Mouse (Mus musculus) Muller cell, postnatal 12 days (primary cell): ENCODE measurements around the gene Zfp316.

ENCODE experiments used
- DNase-seq: peaks from one replicate; pipeline ENCODE4 v3.0.0-alpha.2; 2015; ENCODE audit errors: inconsistent ontology term

Gene Zfp316

DNA sequence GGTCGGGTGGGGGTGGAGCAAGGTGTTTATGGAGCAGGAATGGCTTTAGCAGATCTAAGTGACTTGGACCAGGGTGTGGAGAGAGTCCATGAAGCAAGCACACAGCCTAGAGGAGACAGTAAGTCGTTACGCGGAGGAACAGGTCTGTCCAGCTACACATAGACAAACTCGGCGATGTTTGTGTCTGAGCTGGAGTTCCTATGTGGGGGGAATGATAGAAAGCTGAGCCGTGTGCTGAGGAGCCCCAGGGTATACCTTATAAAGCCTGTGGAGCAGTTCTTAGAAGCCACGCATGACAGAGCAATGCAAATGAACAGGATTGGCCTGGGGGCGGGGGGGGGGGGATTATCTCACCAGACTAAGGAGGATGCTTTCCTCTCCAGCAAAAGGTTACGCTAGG, 9.4 kb upstream of the Zfp316 start:
- no peak for DNase-seq

DNA sequence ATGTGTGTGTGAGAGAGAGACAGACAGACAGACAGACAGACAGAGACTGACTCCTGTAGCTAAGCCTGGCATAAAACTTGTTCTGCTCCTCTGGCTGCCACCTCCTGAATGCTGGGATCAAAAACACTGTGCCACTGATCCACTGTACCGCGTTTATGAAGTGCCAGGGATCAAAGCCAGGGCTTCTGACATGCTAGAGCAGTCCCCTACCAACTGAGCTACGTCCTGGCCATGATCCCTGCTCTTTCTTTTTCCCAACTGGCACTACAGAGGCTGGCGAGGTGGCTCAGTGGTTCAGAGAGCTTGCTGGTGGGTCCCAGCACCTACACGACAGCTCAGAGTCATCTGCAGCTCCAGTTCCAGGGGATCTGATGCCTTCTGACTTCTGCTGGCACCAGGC, 5.9 kb upstream of the Zfp316 start:
- no peak for DNase-seq

DNA sequence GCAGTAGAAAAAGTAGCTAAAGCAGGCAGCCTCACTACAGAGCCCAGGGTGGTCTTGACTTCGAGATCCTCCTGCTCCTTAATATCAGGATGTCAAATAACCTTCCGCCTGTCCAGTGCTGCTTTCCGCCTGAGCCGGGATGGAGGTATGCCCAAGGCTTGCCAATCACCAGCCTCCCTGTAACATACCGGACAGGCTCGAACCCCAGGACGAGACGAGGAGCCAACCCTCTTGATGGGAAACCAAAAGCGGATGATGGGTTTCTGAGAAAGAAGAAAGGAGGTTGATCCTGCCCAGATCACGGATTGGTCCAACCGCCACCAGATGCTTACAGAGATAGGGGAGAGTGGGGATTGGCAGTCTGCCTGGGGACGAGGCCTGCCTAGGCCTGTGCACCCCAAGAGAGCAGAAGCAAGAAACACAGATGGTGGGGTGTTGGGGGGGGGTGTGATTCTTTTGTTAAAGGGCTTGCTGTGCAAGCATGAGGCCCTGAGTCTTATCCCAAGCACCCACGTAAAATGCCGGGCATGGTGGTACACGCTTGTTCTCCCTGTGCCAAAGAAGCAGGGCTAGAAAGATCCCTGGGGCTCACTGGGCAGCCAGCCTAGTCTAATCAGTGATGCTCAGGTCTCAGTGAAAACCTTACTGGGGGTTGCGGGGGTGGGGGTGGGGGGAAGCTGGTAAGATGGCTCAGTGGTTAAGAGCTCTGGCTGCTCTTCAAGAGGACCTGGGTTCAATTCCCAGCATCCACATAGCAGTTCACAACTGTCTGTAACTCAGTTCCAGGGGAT, 2.9 kb upstream of the Zfp316 start:
- no peak for DNase-seq

DNA sequence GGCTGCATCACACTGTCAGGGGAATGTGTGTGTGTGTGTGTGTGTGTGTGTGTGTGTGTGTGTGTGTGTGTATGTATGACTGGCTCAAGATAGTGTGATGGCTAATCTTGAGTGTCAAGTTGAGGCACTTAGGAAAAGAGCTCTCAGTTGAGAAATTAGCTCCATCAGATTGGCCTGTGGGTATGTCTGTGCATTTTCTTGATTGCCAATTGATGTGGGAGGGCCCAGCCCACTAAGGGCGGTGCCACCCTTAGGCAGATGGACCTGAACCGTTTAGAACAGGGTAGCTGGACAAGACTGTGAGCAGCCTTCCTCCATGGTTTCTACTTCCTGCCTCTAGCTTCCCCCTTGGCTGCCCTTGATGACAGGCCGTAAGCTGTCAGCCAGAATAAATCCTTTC, 2.3 kb upstream of the Zfp316 start:
- no peak for DNase-seq

DNA sequence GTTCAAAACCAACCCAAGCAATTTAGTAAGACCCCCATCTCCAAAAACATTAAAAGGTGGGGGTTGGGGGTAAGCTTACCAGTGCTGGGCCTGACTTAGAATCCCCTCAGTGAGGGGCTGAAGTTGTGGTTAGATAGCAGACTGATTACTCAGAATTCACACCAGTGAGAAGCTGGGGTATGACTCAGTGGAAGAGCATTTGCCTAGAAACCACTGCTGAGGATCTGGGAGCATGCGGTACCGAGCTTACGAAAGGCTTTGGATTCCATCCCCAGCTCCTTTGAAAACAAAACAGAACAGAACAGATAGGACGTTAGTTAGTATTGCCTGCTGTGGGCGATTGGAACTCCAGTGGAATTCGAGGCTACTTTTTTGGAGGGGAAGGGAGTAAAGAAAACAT, 1.8 kb upstream of the Zfp316 start:
- DNase-seq: peak; percentile 94

DNA sequence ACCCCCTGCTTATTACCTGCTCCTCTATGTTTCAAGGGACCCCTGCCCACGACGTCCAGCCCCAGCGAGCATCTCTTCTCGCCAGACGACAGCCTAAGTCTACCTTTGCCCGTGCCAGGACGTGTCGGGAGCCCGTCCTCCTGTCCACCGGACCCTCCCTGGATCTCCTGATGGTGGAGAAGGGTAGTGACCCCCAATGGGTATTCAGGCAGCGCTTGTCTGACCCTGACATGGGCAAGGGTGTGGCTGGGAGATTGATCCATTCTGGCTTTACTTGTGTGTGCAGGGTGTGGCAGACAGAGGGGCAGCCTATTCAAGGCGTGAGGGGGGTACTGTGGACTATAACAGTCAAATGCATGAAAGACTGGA, 313 bp upstream of the Zfp316 start:
- DNase-seq: no peak

DNA sequence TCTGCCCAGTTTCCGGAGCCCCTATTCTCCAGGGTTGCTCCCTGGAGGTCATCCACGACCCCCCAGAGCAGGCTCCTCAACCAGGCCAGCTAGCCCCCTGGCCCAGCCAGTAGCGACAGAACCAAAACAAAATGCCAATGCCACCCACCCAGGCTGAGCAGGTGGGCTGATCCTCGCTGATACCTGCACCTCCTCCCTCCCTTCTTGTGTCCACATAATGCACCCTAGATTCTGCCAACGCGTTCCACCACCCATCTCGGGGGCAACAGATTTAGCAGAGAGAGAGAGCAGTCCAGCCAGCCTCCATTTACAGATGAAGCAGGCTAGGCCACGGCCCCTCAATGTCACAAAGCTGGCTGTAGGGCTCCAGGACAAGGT, 848 bp downstream of the Zfp316 start:
- no peak for DNase-seq

DNA sequence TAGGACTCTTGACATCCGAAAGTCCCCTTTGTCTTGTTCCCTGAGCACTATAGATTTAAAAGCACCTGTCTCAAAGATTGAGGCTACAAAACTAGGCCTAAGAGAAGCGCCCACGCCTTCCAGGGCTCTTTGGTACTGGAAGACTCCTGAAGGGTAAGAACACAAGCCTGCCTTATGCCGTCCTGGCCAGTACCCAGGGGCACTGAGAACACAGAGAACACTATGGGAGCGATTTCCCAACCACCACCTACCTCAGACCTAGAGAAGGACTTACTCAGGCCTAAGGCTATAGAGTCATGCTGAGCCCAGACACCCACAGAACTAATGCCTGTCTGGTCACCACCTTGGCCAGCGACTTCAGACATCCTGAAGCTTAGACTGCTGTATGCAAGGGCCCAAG, 3.0 kb downstream of the Zfp316 start:
- DNase-seq: no peak

DNA sequence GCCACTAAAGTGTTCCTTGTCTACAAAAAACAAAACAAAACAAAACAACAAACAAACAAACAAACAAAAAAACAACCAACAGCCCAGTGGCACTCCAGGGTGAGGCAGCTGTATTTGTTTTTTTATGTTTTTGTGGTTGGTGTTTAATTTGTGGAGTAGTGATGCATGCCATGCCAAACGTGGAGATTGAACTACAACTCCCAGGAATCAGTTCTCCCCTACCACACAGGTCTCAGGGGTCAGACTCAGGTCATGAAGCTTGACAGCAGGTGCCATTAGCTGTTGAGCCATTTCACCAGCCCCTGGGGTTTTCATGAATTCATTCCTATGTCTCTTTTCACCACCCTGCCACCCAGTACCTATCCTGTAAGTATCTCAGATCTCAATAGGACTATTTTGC, 4.4 kb downstream of the Zfp316 start:
- DNase-seq: no peak

DNA sequence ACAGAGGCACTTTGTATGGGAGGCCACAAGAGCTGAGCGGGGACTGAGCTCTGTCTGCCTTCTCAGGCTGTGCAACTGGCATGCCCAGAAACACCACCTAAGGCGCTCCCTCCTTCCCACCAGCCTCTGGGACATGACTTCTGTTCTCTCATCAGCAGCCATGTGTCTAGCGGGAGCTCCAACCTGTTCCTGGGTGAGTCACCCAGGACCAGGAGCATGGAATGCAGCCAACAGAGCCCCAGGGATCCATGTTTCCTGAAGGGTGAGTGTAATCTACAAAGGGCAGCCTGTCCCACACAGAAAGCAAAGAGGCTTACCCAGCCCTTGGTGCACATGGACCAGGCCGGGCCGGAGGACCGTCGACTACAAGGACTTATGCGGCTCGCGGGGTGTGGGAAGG, 5.1 kb downstream of the Zfp316 start:
- peak; percentile 24 for DNase-seq

DNA sequence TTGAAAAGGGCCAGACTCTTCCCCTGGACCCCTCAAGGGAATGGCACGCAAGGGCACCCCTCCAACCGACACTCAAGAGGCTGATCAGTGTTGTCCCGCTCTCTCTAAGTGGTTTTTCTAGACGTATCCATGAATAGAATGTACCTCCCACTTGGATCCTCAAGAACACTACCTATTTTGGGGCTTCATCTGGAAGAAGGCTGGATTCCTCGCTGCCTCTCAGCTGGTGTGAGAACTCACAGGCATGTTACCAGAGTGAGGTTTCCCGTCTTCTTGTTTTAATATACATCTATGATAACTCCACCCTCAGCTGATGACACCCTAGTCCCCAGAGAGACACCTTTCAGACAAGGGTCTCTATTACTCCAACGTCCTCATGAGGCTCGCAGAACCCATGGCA, 8.2 kb downstream of the Zfp316 start:
- DNase-seq: no peak

DNA sequence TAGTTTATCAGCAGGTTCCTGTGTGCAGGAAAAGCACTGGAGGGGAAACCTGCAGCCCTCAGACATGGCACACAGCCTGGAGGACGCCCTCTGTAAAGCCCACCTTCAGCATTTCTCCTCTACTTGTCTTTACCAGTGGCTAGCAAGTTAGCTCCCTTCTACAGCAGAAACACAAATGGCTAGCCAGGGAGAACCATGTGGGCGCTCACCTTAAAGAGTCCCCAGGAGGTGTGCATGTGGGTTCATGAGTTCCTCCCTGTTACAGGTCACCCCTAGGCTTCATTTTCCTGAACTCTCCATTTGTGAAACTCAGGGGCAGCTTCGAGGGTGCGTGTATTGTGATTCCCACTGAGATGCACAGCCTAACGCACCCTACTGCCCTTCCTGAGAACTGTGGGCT, 14.0 kb downstream of the Zfp316 start:
- DNase-seq: no peak

DNA sequence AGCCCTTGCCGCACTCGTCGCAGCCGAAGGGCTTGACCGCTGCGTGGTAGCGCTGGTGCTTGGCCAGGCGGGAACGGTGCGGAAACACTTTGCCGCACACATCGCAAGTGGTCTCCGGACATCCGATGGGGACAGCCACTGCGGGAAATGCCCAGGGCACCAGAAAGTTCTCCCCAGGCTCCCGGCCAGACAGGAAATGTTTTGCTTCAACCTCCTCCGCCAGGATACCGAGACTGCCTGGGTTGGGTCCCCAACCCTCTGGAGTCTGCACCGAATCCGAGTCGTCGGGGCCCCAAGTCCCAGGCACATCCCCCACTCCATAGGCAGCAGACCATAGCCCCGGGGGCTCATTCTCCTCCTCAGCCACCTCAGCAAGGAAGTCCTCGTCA, 14.7 kb downstream of the Zfp316 start:
- DNase-seq: no peak

DNA sequence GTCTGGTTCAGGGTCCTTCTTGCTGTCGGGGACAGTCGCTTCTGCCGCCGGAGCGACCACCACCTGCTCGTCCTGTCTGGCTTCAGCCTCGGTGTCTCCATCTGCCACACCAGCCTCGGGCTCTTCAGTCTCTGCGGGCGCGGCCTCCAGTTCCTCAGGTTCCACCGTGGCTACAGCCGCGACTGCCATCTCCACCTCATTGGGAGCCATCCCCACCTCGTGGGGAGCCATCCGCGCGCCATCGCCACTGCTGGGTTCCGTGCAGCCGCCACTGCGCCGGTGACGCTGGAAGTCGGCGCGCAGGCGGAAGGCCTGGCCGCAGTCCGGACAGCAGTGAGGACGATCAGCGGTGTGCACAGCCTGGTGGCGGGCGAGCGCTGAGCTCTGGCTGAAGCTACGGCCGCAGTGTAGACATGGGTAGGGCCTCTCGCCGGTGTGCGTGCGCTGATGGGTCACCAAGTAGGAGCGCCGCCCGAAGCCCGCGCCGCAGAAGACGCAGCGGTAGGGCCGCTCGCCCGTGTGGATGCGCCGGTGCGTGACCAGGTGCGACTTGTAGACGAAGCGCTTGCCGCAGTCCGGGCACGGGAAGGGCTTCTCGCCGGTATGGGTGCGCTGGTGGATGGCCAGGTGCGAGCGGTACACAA, 15.2 kb downstream of the Zfp316 start:
- no peak for DNase-seq

DNA sequence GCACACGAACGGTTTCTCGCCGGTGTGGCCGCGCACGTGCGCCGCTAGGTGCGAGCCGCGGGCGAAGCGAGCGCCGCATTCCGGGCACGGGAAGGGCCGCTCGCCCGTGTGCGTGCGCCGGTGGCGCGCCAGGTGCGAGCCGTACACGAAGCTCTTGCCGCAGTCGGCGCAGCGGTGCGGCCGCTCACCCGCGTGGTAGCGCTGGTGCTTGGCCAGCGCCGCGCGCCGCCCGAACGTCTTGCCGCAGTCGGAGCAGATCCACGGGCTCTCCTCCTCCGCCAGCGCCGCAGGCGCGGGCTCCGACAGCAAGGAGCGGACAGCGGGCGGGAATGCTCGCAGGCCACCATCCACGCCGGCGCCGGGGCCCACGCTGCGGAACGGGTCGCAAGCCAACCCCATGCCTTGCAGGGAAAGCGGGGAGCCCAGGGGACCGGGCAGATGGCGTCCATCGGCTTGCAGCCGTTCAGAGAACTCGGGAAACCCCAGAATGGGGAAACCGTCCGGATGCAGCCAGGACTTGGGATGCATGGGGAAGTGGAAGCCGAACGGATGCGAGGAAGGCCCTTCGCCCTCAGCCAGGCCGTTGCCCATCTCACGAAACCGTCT, 15.8 kb downstream of the Zfp316 start:
- no peak for DNase-seq

DNA sequence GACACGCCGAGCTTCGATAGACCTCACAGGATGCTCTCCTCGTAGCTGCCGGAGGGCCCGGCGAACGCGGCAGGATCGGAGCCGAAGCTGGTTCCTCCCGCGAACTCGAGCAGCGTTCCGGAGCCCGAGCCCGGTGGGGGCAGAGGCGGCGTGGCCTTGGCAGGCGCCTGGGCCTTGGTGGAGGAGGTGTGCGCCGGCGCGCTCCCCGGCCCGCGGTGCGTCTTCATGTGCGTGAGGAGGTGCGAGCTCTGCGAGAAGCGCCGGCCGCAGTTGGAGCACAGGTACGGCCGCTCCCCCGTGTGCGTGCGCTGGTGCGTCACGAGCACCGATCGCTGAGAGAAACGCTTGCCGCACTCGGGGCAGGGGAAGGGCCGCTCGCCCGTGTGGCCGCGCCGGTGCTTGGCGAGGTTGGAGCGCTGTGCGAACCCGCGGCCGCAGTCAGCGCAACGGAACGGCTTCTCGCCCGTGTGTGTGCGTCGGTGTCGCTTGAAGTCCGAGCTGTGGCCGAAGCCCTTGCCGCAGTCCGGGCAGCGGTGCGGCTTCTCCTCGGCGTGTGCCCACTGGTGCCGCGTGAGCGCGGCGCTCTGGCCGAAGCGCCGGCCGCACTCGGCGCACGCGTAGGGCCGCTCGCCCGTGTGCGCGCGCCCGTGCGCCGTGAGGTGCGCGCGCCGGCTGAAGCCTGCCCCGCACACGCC, 16.5 kb downstream of the Zfp316 start:
- DNase-seq: peak; percentile 10

DNA sequence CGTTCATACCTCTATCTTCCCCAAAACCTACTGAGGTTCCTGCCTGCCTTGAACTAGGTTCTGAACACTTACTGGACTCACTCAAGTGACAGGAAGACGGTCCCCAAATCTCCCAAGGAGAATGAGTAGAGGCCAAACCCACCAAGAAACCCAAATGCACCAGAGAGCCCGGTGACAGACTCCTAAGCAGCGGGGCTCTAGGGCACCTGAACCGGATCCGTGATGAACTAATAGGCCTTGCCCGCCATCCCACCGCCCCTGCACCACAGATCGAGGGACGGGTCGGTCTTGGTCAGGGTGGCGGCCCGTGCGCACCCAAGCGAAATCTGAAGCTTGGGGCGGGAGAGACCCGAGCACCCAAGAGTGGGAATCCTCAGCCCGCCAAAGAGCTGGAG, 17.0 kb downstream of the Zfp316 start:
- DNase-seq: no peak

DNA sequence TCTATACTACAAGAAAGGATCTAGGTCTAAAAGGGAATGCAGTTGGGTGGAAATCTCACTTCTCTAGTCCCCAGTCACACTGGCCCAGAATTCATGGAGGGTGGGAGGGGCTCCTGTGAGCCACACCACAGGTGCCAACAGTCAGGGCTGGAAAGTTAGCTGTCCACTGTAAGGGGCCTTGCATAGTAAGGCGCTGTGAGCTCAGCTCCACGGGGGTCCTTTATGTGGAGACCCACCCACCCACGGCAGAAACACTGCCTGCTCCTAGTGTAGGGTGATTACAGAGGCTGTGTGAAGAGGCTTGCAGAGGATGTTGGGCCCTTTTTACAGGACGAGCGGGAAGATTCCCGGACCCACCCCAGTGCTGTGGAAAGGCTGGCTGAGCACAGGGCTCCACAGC, 17.8 kb downstream of the Zfp316 start:
- no peak for DNase-seq

DNA sequence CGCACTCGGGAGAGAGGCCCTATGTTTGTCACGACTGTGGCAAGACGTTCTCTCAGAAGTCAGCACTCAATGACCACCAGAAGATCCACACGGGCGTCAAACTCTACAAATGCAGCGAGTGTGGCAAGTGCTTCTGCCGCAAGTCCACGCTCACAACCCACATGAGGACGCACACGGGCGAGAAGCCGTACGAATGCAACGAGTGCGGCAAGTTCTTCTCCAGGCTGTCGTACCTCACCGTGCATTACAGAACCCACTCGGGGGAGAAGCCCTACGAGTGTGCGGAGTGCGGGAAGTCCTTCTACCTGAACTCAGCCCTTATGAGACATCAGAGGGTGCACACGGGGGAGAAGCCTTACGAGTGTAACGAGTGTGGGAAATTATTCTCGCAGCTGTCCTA, 24.9 kb downstream of the Zfp316 start:
- DNase-seq: no peak

DNA sequence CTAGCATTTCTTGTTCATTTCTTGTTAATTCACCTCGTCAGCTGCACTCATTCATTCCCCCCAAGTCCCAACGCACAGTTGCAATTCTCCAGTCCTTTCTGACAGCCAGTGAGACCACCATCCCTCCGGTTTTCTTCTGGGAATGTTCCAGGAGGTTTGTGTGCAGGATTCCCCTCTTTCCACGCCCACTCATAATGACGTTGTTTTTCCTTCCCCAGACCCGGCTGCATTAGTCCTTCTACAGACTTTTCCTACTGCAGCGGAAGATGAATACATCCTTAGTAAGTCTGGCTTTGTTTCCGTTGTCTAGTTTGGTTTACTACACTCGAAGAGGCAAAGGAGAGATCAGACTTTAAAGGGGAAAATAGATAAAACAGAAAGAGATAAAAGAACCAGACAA, 33.8 kb downstream of the Zfp316 start:
- DNase-seq: peak; percentile 22

DNA sequence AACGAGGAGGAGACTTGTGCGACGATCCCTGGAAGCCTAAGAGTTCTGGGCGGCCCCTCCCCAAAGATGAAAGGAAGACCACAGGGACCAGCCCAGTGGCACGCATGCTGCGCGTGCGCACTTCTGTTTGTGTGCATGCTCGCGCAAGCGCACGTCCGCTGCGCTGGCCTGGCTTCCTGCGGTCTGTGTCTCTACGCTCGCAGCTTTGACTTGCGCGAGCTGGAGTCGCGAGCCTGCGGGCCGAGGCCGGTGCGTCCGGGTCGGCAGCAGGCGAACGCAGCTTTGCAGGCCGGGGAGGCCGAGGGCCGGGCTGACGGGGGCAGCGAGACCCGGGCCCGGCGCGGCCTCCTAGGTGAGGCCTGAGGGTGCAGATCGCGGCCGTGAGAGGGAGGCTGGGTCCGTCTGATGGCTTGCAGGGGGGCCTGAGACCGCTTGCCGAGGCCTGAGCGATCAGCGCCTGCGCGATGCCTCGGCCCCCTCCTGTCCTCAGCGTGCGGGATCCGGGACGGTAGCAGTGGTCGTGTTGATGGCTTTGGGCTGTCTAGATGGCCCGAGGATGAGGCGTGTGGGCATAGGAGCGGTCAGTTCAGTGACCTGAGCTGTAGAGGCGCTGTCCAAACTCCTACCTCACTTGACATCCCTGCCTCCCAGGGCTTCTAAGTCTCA, 34.7 kb downstream of the Zfp316 start, which contains the start of gene Zfp12:
Zfp12 (plus strand) TSS at position 136 of the 666 bp plus-strand sequence.
- DNase-seq: peak; percentile 96

DNA sequence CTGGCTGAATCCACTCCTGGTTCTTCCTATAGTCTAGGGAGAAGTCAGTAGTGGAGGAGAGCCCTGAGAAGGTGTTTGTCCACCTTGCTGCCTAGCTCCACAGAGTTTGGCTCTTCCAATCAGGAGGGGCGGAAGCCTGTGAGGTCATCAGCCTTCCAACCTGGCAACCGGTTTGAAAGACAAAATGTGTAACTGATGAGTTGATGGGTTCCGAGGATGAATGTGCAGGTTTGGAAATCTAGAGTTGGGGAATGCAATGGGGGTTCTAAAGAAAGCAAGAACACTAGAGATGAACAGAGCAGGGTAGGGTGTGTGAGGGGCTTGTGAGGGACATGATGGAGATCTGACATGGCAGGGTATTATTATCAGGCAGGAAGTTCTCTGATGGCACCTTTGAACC, 43.0 kb downstream of the Zfp316 start, which contains the start of gene Spdye4a:
Spdye4a (minus strand) TSS at position 101 of the 400 bp plus-strand sequence.
- DNase-seq: no peak
